Mouse (Mus musculus) heart, postnatal 4 days (tissue): ENCODE measurements around the gene Mllt3. TPM values are rescaled to one million over a fixed set of nuclear protein-coding genes. Genes with fewer than 3 reads are reported as not detected.

Experiments used
- DNase-seq: peaks from one replicate; pipeline ENCODE4 v3.0.0; 2021
- total RNA-seq, 2 experiments: library from RNA; stranded (reverse); gene quantifications; 2 replicates each; pipeline ENCODE4 v1.2.3; 2021

The Mllt3 gene
- total RNA-seq, 2 experiments from 2014 or later, result 14.0 to 17.7 TPM

GRCm38 (mm10) chr4:87944320-87944719 is 88.8 kb downstream of the Mllt3 start:
- no peak for DNase-seq

GRCm38 (mm10) chr4:87942921-87943403 is 90.2 kb downstream of the Mllt3 start:
- DNase-seq, result no peak

GRCm38 (mm10) chr4:87939474-87940154 is 93.5 kb downstream of the Mllt3 start:
- DNase-seq, result no peak

GRCm38 (mm10) chr4:87936326-87936725 is 96.8 kb downstream of the Mllt3 start:
- DNase-seq, result peak; percentile 12

- no peak for DNase-seq
These were observed 99.3 kb downstream of the Mllt3 start for GRCm38 (mm10) chr4:87933701-87934337.

- no peak for DNase-seq
These were observed 102.6 kb downstream of the Mllt3 start for GRCm38 (mm10) chr4:87930356-87931245.

GRCm38 (mm10) chr4:87928603-87929199 is 104.5 kb downstream of the Mllt3 start:
- no peak for DNase-seq

GRCm38 (mm10) chr4:87927354-87927753 is 105.8 kb downstream of the Mllt3 start:
- no peak for DNase-seq

- DNase-seq, result no peak
These were observed 112.5 kb downstream of the Mllt3 start for GRCm38 (mm10) chr4:87920664-87921063.

GRCm38 (mm10) chr4:87911172-87911994 is 121.8 kb downstream of the Mllt3 start:
- no peak for DNase-seq

- DNase-seq, result no peak
These were observed 127.9 kb downstream of the Mllt3 start for GRCm38 (mm10) chr4:87905149-87905771.

GRCm38 (mm10) chr4:87904722-87905121 is 128.4 kb downstream of the Mllt3 start:
- DNase-seq, result no peak

GRCm38 (mm10) chr4:87902584-87902983 is 130.6 kb downstream of the Mllt3 start:
- DNase-seq, result no peak

- DNase-seq, result peak; percentile 28
These were observed 132.0 kb downstream of the Mllt3 start for GRCm38 (mm10) chr4:87901166-87901565.

- no peak for DNase-seq
These were observed 139.7 kb downstream of the Mllt3 start for GRCm38 (mm10) chr4:87893498-87893897.

- DNase-seq, result no peak
These were observed 140.2 kb downstream of the Mllt3 start for GRCm38 (mm10) chr4:87893012-87893411.

- no peak for DNase-seq
These were observed 149.8 kb downstream of the Mllt3 start for GRCm38 (mm10) chr4:87883225-87883875.

GRCm38 (mm10) chr4:87881995-87882394 is 151.2 kb downstream of the Mllt3 start:
- no peak for DNase-seq

GRCm38 (mm10) chr4:87881583-87881982 is 151.6 kb downstream of the Mllt3 start:
- no peak for DNase-seq

GRCm38 (mm10) chr4:87880297-87880696 is 152.9 kb downstream of the Mllt3 start:
- no peak for DNase-seq

- no peak for DNase-seq
These were observed 154.5 kb downstream of the Mllt3 start for GRCm38 (mm10) chr4:87878701-87879100.
